In genomic region chr2:34913218-34914068, GRCm38 (mm10) we compare ENCODE assay signal across 8 mouse cellular contexts. TPM values are rescaled to one million over a fixed set of nuclear protein-coding genes. Genes with fewer than 3 reads are reported as not detected.
DNase-seq lines count a peak whose midpoint lies in the region; ATAC-seq lines count a peak whose summit lies in the region.

Gene Phf19 (minus strand): TSS chr2:34914026.

- H3K9me3 ChIP-seq in kidney, embryonic 15.5 days (replicated peaks): no peaks in the 10 kb centered on the region
- no peaks in the 10 kb centered on the region for H3K9me3 ChIP-seq in midbrain, embryonic 10.5 days (replicated peaks)
- H3K9me3 ChIP-seq in stomach, embryonic 15.5 days: no peaks in the 10 kb centered on the region

- peaks cover 31% of the 10 kb centered on the region for H3K4me1 ChIP-seq in kidney, embryonic 15.5 days
- H3K4me1 ChIP-seq in midbrain, embryonic 10.5 days: peaks cover 31% of the 10 kb centered on the region
- peaks cover 8% of the 10 kb centered on the region; the same call in 1 of the 2 replicates for H3K4me1 ChIP-seq in stomach, embryonic 15.5 days

- H3K4me3 ChIP-seq in kidney, embryonic 15.5 days (replicated peaks): peak within 1 kb of the TSS; percentile 62
- peak within 1 kb of the TSS; percentile 72 for H3K4me3 ChIP-seq in midbrain, embryonic 10.5 days
- H3K4me3 ChIP-seq in stomach, embryonic 15.5 days (replicated peaks): peak within 1 kb of the TSS; percentile 58

- H3K9ac ChIP-seq in kidney, embryonic 15.5 days: peak within 1 kb of the TSS; percentile 65
- H3K9ac ChIP-seq in stomach, embryonic 15.5 days: peak within 1 kb of the TSS; percentile 45; the same call in 1 of the 2 replicates

- WGBS in kidney, embryonic 15.5 days: under 1% methylated on average over 59 of the region's 64 CpGs
- WGBS in midbrain, embryonic 10.5 days: 1% methylated on average over 64 of the region's 64 CpGs
- WGBS in stomach, embryonic 15.5 days: under 1% methylated on average over 62 of the region's 64 CpGs

- H3K27me3 ChIP-seq in kidney, embryonic 15.5 days: peaks cover 11% of the 10 kb centered on the region
- peaks cover 60% of the 10 kb centered on the region for H3K27me3 ChIP-seq in midbrain, embryonic 10.5 days (ENCODE audit: low read depth, poor library complexity, severe bottlenecking)
- no peaks in the 10 kb centered on the region for H3K27me3 ChIP-seq in stomach, embryonic 15.5 days (replicated peaks)

- peak within 1 kb of the TSS; percentile 63 for H3K27ac ChIP-seq in kidney, embryonic 15.5 days
- H3K27ac ChIP-seq in midbrain, embryonic 10.5 days (replicated peaks): peak within 1 kb of the TSS; percentile 81
- no peak within 1 kb of the TSS for H3K27ac ChIP-seq in stomach, embryonic 15.5 days

- H3K36me3 ChIP-seq in kidney, embryonic 15.5 days: peaks cover 13% of the 10 kb centered on the region; the same call in 1 of the 2 replicates
- no peaks in the 10 kb centered on the region for H3K36me3 ChIP-seq in midbrain, embryonic 10.5 days
- H3K36me3 ChIP-seq in stomach, embryonic 15.5 days: no peaks in the 10 kb centered on the region

- peak; percentile 61 for ATAC-seq in kidney, embryonic 15.5 days (replicated peaks; ENCODE audit: low FRiP score)
- ATAC-seq in common myeloid progenitor, adult 5-6 weeks (replicated peaks; ENCODE audit: low read depth, poor library complexity, severe bottlenecking): peak; percentile 36
- peak; percentile 37; the same call in 1 of the 2 replicates for ATAC-seq in stomach, embryonic 15.5 days (ENCODE audit: insufficient read depth, low FRiP score, low read depth)

- no peak for DNase-seq in kidney, adult 11 months
- peak; percentile 35 to 39 for DNase-seq in heart, adult 9 months (ENCODE audit: low spot score in 2 of 2)
- DNase-seq in kidney, postnatal 10 days: peak; percentile 64
- DNase-seq in midbrain, embryonic 10.5 days (ENCODE audit: low spot score): peak; percentile 55
- no peak for DNase-seq in right cerebral cortex, postnatal 36 days (ENCODE audit: low spot score in 2 of 2)

- peak within 1 kb of the TSS; percentile 93 for H3K4me2 ChIP-seq in kidney, embryonic 15.5 days
- peak within 1 kb of the TSS; percentile 95 for H3K4me2 ChIP-seq in stomach, embryonic 15.5 days

RNA-seq across cellular contexts. Expression of gene Phf19, which starts in this region (rescaled TPM):
- polyA plus RNA-seq in kidney, embryonic 15.5 days (2015; fragmentation: Nextera tagmentation; extraction: Ambion mirVana): 24.6 and 26.3 TPM in 2 replicates
- total RNA-seq in common myeloid progenitor, adult 5-6 weeks (2017): 5.8 and 9.6 TPM in 2 replicates
- 2.6 and 2.8 TPM in 2 replicates for polyA plus RNA-seq in midbrain, embryonic 10.5 days (2016; fragmentation: Nextera tagmentation; extraction: Ambion mirVana)
- polyA plus RNA-seq in stomach, embryonic 15.5 days (2015; fragmentation: Nextera tagmentation; extraction: Ambion mirVana): 5.9 and 7.2 TPM in 2 replicates

Comparison
In these comparisons a context has a peak if more than half of its experiments do, and no peak if none do; other contexts are left out.
1. DNase-seq: peak in heart, adult 9 months (2 of 2), kidney, postnatal 10 days (single experiment) and midbrain, embryonic 10.5 days (single experiment); none in kidney, adult 11 months (single experiment) and right cerebral cortex, postnatal 36 days (0 of 2).
2. Peak in every context shown above with its lines, with median percentiles within 50 percentile points of each other: ATAC-seq and H3K4me3 ChIP-seq.